Mouse (Mus musculus) skeletal muscle tissue, adult 2 months (tissue): ENCODE measurements around the gene Psmd1.

Experiments used
- DNase-seq: peaks from one replicate; pipeline ENCODE4 v3.0.0-alpha.2; 2012; ENCODE audit warnings: low read depth, low spot score

Psmd1 gene

DNA sequence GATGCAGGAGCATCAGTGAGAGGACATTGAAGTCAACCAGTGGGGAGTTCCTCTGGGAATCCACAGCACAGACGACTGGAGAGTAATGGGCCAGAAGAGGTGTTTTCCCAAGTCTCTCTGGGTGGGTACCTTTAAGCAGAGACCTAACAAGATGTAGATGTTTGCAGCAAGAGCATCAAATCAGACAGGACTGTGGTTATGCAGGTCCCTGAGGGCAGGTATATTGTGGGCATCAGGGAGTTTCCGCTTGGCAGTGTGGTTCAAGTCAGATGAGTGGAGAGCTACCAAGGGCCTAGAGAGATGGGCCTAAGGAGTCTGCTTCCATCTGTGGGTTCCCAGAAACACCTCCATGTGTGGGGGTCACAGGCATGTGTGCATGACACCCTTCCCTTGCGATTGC is 91.9 kb downstream of the Psmd1 start:
- DNase-seq = no peak

DNA sequence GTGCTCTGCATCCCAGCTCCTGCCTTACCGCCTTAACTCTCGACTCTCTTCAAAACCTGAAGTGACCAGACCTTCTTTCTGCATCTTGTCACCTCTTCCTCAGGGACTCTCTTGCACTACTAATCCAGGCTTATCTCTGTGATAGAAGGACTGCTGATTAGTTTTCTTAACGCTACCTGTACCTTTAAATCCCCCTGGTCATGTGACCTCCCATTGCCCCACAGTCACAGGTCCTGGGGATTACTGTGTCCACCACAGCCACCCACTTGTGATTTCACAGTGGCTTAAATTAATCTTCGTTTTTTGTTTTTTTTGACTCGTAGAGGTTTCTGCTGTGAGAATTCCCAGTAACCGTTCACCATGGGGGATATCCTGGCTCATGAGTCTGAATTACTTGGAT is 92.4 kb downstream of the Psmd1 start:
- no peak for DNase-seq

DNA sequence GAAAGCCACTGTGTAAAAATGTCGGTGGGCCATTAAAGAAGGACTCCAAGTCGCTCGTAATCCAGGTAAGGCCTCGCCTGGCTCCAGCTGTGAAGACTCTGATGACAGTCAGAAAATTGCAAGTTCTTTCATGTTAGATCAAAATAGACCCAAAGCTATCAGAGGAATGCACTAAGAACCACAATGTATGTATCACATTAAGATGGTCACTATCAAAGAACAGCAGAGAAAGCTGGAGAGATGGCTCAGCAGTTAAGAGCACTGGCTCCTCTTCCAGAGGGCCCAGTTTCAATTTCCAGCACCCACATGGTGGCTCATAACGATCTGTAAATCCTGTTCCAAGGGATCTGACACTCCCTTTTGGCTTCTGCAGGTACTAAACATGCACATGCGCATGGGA is 95.9 kb downstream of the Psmd1 start:
- DNase-seq = no peak

DNA sequence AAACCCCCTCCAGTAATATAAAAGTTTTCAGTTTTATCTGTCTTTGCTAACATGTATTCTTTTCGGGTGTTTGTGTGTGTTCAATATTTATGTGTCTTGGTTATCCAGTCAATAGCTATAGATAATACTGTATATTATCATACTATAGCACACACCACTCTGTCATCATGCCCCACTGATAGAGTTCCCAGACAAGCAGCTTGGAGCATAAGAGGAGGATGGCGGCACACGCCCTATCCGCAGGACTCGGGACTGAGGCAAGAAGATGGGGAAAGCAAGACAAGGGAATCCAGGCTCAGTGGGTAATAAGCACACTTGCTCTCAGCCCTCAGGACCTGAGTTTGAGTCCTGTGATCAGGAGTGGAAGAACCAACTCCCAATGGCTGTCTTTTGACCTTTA is 96.3 kb downstream of the Psmd1 start:
- DNase-seq = no peak

DNA sequence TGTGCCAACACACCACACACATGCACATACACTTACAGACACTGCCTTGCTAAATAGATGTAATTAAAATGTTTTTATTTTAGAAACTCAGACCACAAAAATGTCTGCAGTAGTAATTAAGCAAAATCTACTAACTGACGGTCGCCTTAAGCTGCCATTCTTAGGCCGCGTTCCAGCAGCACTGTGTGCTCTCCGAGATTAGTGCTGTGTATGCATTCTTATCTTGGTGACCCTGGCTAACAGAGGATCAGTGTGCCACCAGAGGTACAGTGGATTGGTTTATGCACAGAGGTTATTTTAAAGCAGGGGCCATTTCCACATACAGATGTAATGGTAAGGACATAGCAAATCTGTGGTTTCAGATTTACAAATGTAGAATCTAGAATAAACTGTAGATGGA is 96.9 kb downstream of the Psmd1 start:
- DNase-seq = no peak

DNA sequence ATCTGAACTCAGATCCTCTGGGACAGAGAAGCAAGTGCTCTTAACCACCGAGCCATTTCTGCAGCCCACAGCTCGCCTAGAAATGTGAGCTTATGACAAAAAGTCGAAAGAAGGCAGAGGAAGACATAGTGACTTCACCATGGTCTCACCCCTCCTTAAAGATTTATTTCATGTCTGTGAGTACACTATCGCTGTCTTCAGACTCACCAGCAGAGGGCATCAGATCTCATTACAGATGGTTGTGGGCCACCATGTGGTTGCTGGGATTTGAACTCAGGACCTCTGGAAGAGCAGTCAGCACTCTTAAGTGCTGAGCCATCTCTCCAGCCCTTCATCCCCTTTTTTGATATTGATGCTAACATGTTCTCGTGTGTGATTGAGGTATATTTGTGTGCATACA is 110.4 kb downstream of the Psmd1 start:
- DNase-seq = no peak

DNA sequence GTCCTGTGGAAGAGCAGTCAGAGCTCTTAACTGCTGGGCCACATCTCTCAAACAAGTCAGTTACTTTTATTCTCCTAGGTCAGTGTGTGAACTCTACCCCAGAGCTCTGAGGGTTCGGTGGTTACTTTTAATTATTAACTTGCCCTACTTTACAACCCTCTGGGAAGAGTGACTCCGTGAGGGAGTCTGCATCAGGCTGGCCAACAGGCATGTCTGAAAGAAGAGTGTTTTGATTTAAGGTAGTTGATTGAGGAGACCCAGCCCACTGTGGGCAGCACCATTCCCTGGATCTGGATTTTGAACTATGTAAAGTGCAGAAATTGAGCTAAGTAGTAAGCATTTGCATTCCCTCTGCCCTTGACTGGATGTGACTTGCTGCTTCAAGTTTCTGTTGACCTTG is 111.9 kb downstream of the Psmd1 start:
- no peak for DNase-seq

DNA sequence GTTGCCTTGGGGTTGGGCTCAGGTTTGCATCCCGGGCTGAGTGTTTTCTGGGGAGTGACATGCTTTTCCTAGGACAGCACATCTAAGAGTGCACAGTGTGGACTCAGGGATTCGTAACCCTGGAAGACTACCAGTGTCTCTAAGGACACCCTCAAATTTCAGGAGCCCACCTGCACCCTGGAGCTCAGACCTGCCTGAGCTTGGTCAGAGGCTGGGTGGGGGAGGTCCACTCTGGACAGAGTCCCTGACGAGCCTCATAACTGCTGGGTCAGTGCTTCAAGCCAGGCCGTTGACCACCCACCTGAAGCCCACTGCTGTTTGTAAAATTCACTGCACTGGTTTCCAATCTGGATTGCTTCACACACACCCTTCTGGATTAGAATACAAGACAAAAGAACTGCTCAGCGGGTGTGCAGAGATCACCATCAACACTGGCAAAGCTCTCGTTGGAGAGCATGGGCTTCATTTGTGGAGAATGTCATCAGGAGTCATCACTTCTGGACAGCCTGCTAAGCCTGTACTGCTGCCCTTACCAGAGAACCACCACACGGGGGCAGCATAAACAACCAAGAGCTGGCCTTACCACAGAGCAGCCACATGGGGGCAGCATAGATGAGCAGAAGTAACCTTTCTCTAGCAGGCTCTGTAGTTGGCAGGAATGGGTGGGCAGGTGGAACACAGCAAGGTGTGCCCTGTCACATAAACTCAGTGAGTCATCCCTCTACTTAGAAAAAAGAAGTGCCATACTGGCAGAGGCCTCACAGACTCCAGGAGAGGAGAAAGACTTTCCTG is 114.5 kb downstream of the Psmd1 start:
- DNase-seq = peak; percentile 70

DNA sequence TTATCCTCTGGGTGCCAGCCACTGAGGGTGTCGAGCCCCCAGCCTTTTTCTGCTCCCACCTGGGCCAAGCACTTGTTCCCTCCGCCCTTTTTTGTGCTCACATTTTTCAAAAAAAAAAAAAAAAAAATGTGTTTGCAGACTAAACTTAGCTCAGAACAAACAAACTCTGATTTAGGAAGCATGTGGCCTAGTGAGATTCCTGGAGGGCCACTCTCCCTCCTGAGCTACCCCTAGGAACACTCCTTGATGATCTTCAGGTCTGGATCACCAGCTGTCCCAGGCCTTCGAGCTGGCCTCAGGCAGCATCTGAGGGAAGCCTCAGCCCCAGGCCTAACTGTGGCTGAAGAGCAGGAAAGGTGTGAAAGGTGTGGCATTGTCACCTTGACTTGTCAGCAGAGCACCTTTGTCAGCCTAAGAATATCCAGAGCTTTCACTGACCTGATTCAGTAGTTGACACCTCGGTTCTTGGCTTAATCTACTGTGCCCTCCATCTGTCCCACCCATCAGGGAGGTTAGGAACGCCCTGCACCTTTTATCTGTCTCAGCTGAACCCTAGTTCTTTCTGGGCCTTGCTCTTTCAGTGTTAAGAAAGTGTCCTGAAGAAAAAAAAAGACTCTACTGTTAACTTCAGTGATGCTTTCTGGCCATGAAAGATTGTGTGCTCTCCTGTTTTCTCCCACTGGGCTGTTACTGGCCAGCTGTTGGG is 118.0 kb downstream of the Psmd1 start:
- no peak for DNase-seq

DNA sequence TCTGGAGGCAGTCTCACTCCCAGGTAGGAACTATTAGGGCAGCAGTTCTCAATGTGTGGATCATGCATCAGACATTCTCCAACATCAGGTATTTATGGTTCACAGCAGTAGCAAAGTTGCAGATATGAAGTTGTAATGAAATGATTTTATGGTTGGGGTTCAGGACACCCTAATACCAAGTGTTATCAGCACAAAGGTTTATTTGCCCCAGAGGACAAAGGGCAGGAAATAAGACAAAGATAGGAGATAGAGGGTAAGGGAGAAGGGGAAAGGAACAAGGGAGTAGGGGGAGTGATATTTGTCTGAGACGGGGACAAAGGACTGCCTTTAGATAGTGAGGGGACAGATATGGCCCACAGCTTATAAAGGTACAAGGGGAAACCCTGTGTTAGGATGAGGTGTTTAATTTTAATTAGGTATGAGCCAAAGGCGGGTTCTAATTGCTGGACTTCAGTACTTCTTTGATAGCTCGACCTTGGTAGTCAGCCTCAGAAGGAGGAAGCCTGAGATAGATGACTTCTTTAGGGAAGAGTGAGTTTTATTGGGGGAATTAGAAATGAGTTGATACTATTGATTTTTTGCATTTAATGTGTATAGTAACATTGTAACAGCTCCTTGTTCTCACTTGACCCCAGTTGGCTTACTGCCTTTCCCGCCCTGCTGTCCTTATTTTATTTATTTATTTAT is 119.5 kb downstream of the Psmd1 start:
- DNase-seq = no peak

DNA sequence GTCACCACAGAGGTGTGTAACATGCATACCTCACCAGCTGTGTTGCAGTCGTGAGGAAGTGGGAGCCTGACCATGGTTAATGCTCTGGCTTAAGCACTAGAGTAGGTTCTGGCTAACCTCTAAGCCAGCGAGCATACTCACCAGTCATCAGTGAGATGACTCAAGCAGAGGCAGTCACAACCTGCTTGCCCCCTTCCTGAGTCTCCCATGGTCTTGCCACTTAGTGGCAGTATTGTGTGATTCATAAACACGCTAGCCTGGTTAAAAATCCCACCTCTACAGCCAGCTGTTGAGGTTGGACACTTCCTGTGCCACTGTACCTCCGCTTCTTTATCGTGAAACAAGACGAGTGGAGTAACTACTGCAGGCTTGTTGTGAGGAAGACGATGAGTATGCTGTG is 122.6 kb downstream of the Psmd1 start:
- no peak for DNase-seq

DNA sequence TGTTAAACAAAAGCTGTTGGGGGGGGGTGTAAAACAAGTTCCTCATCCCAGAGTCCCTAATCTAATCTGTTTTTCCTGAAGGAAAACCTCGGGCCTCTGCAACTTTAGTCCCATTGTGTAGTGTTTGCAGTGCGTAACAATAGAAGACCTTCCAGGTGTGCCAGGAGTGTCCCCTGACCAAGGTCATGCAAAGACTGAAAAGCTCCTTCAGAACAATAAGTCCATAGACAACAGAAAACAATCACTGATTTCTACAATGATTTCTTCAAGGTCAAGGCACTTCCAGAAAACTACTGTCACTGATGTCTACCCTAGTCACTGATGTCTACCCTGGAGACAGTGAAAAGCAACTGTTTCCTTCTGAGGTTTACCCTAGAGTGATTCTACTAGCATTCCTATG is 123.7 kb downstream of the Psmd1 start:
- DNase-seq = no peak

DNA sequence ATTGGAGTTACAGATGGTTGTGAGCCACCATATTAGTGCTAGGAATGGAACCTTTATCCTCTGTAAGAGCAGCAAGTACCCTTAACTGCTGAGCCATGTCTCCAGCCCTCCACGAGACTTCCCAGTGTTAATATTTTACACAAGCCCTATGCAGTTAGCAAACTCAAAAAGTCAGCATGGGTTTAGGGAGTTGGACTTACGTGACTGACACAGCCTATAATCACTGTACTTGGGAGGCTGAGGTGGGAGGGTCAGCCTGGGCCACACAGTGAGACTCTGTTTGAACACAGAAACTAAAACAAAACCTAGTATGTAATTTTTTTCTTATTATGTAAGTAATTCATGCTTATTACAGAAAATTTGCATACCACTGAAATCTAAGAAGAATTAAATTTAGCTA is 124.1 kb downstream of the Psmd1 start:
- no peak for DNase-seq
